Mouse (Mus musculus): ENCODE data around the gene Cldn16. TPM values are rescaled to one million over a fixed set of nuclear protein-coding genes. Genes with fewer than 3 reads are reported as not detected.

Gene Cldn16
- polyA plus RNA-seq, 1 experiment, result not detected

- no peak for TF ChIP-seq CTCF (IDR thresholded peaks at IDR 0.05; ENCODE audit: control insufficient read depth, insufficient read depth, insufficient replicate concordance, low read depth, low read length)
- no peak for TF ChIP-seq POLR2A (IDR thresholded peaks at IDR 0.05; ENCODE audit: control insufficient read depth, low read depth, low read length)
- no peaks in the 10 kb centered on the region for H3K27me3 ChIP-seq (ENCODE audit: control insufficient read depth, insufficient read depth, low read length)
- no peak overlapping the region for H3K4me3 ChIP-seq (ENCODE audit: control insufficient read depth, low read depth, low read length)
- no peak overlapping the region for H3K27ac ChIP-seq (ENCODE audit: control insufficient read depth, insufficient read depth, low read depth, low read length)
- H3K36me3 ChIP-seq (ENCODE audit: control insufficient read depth, insufficient read depth, low read length), result no peaks in the 10 kb centered on the region
- H3K4me1 ChIP-seq (ENCODE audit: control insufficient read depth, insufficient read depth, low read length), result no peaks in the 10 kb centered on the region
These were observed 42.0 kb downstream of the Cldn16 start for GRCm38 (mm10) chr16:26504961-26505360.

- Histone ChIP-seq H3K4me1 (ENCODE audit: control insufficient read depth, insufficient read depth, low read length) (no peaks in the 10 kb centered on the region), H3K27me3 (ENCODE audit: control insufficient read depth, insufficient read depth, low read length) (no peaks in the 10 kb centered on the region), H3K27ac (ENCODE audit: control insufficient read depth, insufficient read depth, low read depth, low read length) (no peak overlapping the region), H3K4me3 (ENCODE audit: control insufficient read depth, low read depth, low read length) (no peak overlapping the region), H3K36me3 (ENCODE audit: control insufficient read depth, insufficient read depth, low read length) (no peaks in the 10 kb centered on the region)
- no peak for TF ChIP-seq CTCF (IDR thresholded peaks at IDR 0.05; ENCODE audit: control insufficient read depth, insufficient read depth, insufficient replicate concordance, low read depth, low read length)
- TF ChIP-seq POLR2A (IDR thresholded peaks at IDR 0.05; ENCODE audit: control insufficient read depth, low read depth, low read length), result no peak
These were observed 56.7 kb downstream of the Cldn16 start for GRCm38 (mm10) chr16:26519596-26519995.

- H3K4me1 ChIP-seq (ENCODE audit: control insufficient read depth, insufficient read depth, low read length), result no peaks in the 10 kb centered on the region
- H3K4me3 ChIP-seq (ENCODE audit: control insufficient read depth, low read depth, low read length), result no peak overlapping the region
- no peaks in the 10 kb centered on the region for H3K27me3 ChIP-seq (ENCODE audit: control insufficient read depth, insufficient read depth, low read length)
- H3K27ac ChIP-seq (ENCODE audit: control insufficient read depth, insufficient read depth, low read depth, low read length), result no peak overlapping the region
- H3K36me3 ChIP-seq (ENCODE audit: control insufficient read depth, insufficient read depth, low read length), result no peaks in the 10 kb centered on the region
- no peak for TF ChIP-seq CTCF (IDR thresholded peaks at IDR 0.05; ENCODE audit: control insufficient read depth, insufficient read depth, insufficient replicate concordance, low read depth, low read length)
- TF ChIP-seq POLR2A (IDR thresholded peaks at IDR 0.05; ENCODE audit: control insufficient read depth, low read depth, low read length), result no peak
These were observed 62.9 kb downstream of the Cldn16 start for GRCm38 (mm10) chr16:26525832-26526231.

- no peaks in the 10 kb centered on the region for H3K36me3 ChIP-seq (ENCODE audit: control insufficient read depth, insufficient read depth, low read length)
- no peaks in the 10 kb centered on the region for H3K4me1 ChIP-seq (ENCODE audit: control insufficient read depth, insufficient read depth, low read length)
- TF ChIP-seq CTCF (IDR thresholded peaks at IDR 0.05; ENCODE audit: control insufficient read depth, insufficient read depth, insufficient replicate concordance, low read depth, low read length) (no peak), POLR2A (IDR thresholded peaks at IDR 0.05; ENCODE audit: control insufficient read depth, low read depth, low read length) (no peak)
- H3K27ac ChIP-seq (ENCODE audit: control insufficient read depth, insufficient read depth, low read depth, low read length), result no peak within 1 kb of the TSS
- no peaks in the 10 kb centered on the region for H3K27me3 ChIP-seq (ENCODE audit: control insufficient read depth, insufficient read depth, low read length)
- H3K4me3 ChIP-seq (ENCODE audit: control insufficient read depth, low read depth, low read length), result no peak within 1 kb of the TSS
These were observed 63.7 kb downstream of the Cldn16 start, which contains the start of gene Tmem207 for GRCm38 (mm10) chr16:26526669-26527068. Gene Tmem207, minus strand, starts transcription at chr16:26526769.

GRCm38 (mm10) chr16:26527931-26528666 is 65.2 kb downstream of the Cldn16 start:
- Histone ChIP-seq H3K36me3 (ENCODE audit: control insufficient read depth, insufficient read depth, low read length) (no peaks in the 10 kb centered on the region), H3K27me3 (ENCODE audit: control insufficient read depth, insufficient read depth, low read length) (no peaks in the 10 kb centered on the region), H3K27ac (ENCODE audit: control insufficient read depth, insufficient read depth, low read depth, low read length) (no peak overlapping the region), H3K4me3 (ENCODE audit: control insufficient read depth, low read depth, low read length) (no peak overlapping the region), H3K4me1 (ENCODE audit: control insufficient read depth, insufficient read depth, low read length) (no peaks in the 10 kb centered on the region)
- no peak for TF ChIP-seq POLR2A (IDR thresholded peaks at IDR 0.05; ENCODE audit: control insufficient read depth, low read depth, low read length)
- no peak for TF ChIP-seq CTCF (IDR thresholded peaks at IDR 0.05; ENCODE audit: control insufficient read depth, insufficient read depth, insufficient replicate concordance, low read depth, low read length)

- TF ChIP-seq CTCF (IDR thresholded peaks at IDR 0.05; ENCODE audit: control insufficient read depth, insufficient read depth, insufficient replicate concordance, low read depth, low read length) (no peak), POLR2A (IDR thresholded peaks at IDR 0.05; ENCODE audit: control insufficient read depth, low read depth, low read length) (no peak)
- Histone ChIP-seq H3K27ac (ENCODE audit: control insufficient read depth, insufficient read depth, low read depth, low read length) (no peak overlapping the region), H3K36me3 (ENCODE audit: control insufficient read depth, insufficient read depth, low read length) (no peaks in the 10 kb centered on the region), H3K4me3 (ENCODE audit: control insufficient read depth, low read depth, low read length) (no peak overlapping the region), H3K27me3 (ENCODE audit: control insufficient read depth, insufficient read depth, low read length) (no peaks in the 10 kb centered on the region), H3K4me1 (ENCODE audit: control insufficient read depth, insufficient read depth, low read length) (no peaks in the 10 kb centered on the region)
These were observed 67.5 kb downstream of the Cldn16 start for GRCm38 (mm10) chr16:26530451-26530850.

GRCm38 (mm10) chr16:26532287-26532686 is 69.4 kb downstream of the Cldn16 start:
- Histone ChIP-seq H3K36me3 (ENCODE audit: control insufficient read depth, insufficient read depth, low read length) (no peaks in the 10 kb centered on the region), H3K4me1 (ENCODE audit: control insufficient read depth, insufficient read depth, low read length) (no peaks in the 10 kb centered on the region), H3K27ac (ENCODE audit: control insufficient read depth, insufficient read depth, low read depth, low read length) (no peak overlapping the region), H3K4me3 (ENCODE audit: control insufficient read depth, low read depth, low read length) (no peak overlapping the region), H3K27me3 (ENCODE audit: control insufficient read depth, insufficient read depth, low read length) (no peaks in the 10 kb centered on the region)
- TF ChIP-seq POLR2A (IDR thresholded peaks at IDR 0.05; ENCODE audit: control insufficient read depth, low read depth, low read length) (no peak), CTCF (IDR thresholded peaks at IDR 0.05; ENCODE audit: control insufficient read depth, insufficient read depth, insufficient replicate concordance, low read depth, low read length) (no peak)

Other genes with a start within 250 kb of the Cldn16 start
- 0.20 and 0.83 TPM in 2 replicates for gene Cldn1, start 91.3 kb upstream of the Cldn16 start, polyA plus RNA-seq (2012; rRNA removed)
- gene Tmem207, start 63.6 kb downstream of the Cldn16 start, polyA plus RNA-seq (2012; rRNA removed), result not detected in 2 replicates
- gene Il1rap, start 118.6 kb downstream of the Cldn16 start, polyA plus RNA-seq (2012; rRNA removed), result 1.7 and 2.2 TPM in 2 replicates

Measured in testis, adult 2 months (tissue).